Mouse (Mus musculus) MEL (cell line): ENCODE measurements around the gene Kcnj9. TPM values are rescaled to one million over a fixed set of nuclear protein-coding genes. Genes with fewer than 3 reads are reported as not detected.

Experiments
- DNase-seq: peaks from one replicate; pipeline ENCODE4 v3.0.0; 2011; ENCODE audit warnings: low read depth, low spot score
- H3K27ac ChIP-seq: 2 replicates; pipeline ENCODE4 v1.5.1; 2012; ENCODE audit warnings: low read depth, mild to moderate bottlenecking, control low read depth, low read length, moderate library complexity; ENCODE audit not compliant: control insufficient read depth
- H3K27me3 ChIP-seq, 2 experiments: fragments of 150-350 bp in 1 of 2; sonication (generic) in 1 of 2; 2 replicates each; pipeline ENCODE4 v1.6.1; 2012; ENCODE audit warnings: low read length in 2 of 2, mild to moderate bottlenecking in 2 of 2, improper control_type of control experiment in 1 of 2, moderate library complexity in 1 of 2; ENCODE audit not compliant: insufficient read depth in 2 of 2, control insufficient read depth in 1 of 2
- H3K36me3 ChIP-seq, 2 experiments: 2 replicates each; pipeline ENCODE4 v1.6.1; 2012 to 2014; ENCODE audit warnings: low read length in 2 of 2, improper control_type of control experiment in 1 of 2, inconsistent platforms in 1 of 2, mild to moderate bottlenecking in 1 of 2; ENCODE audit not compliant: insufficient read depth in 2 of 2, control insufficient read depth in 1 of 2
- H3K4me1 ChIP-seq, 2 experiments: fragments of 150-350 bp in 1 of 2; sonication (generic) in 1 of 2; 2 replicates each; pipeline ENCODE4 v1.6.1; 2012; ENCODE audit warnings: low read length in 2 of 2, improper control_type of control experiment in 1 of 2, mild to moderate bottlenecking in 1 of 2; ENCODE audit not compliant: insufficient read depth in 2 of 2, control insufficient read depth in 1 of 2
- H3K4me3 ChIP-seq, 2 experiments: fragments of 150-350 bp in 1 of 2; sonication (generic) in 1 of 2; 2 replicates each; pipeline ENCODE4 v1.5.1; 2012; ENCODE audit warnings: low read depth in 2 of 2, low read length in 2 of 2, mild to moderate bottlenecking in 2 of 2, moderate library complexity in 2 of 2, control low read depth in 1 of 2, improper control_type of control experiment in 1 of 2; ENCODE audit not compliant: control insufficient read depth in 1 of 2, insufficient read depth in 1 of 2
- H3K79me2 ChIP-seq: 2 replicates; pipeline ENCODE4 v1.6.1; 2012; ENCODE audit warnings: mild to moderate bottlenecking, low read length, moderate library complexity; ENCODE audit not compliant: control insufficient read depth, poor library complexity, insufficient read depth
- H3K9ac ChIP-seq: 2 replicates; pipeline ENCODE4 v1.6.1; 2012; ENCODE audit warnings: low read depth, mild to moderate bottlenecking, control low read depth, low read length, moderate library complexity; ENCODE audit not compliant: control insufficient read depth, poor library complexity, severe bottlenecking
- H3K9me3 ChIP-seq: fragments of 150-350 bp; sonication (generic); replicated peaks from 2 replicates; pipeline ENCODE4 v1.6.1; 2012; ENCODE audit warnings: mild to moderate bottlenecking, low read length, improper control_type of control experiment, moderate library complexity; ENCODE audit not compliant: insufficient read depth
- CTCF ChIP-seq, 3 experiments: IDR thresholded peaks in 2 of 3; conservative IDR thresholded peaks in 1 of 3; 2 replicates each; pipeline ENCODE4 v1.5.1; 2011 to 2012; ENCODE audit warnings: low read length in 3 of 3, low read depth in 2 of 3, mild to moderate bottlenecking in 2 of 3, improper control_type of control experiment in 1 of 3, inconsistent platforms in 1 of 3, mixed read lengths in 1 of 3, moderate library complexity in 1 of 3; ENCODE audit not compliant: control insufficient read depth in 1 of 3, insufficient read depth in 1 of 3, poor library complexity in 1 of 3, severe bottlenecking in 1 of 3
- E2F4 ChIP-seq: IDR thresholded peaks from 2 replicates; pipeline ENCODE4 v1.6.1; 2011; ENCODE audit warnings: low read depth, low read length, improper control_type of control experiment, borderline replicate concordance
- ELF1 ChIP-seq: IDR thresholded peaks from 2 replicates; pipeline ENCODE4 v1.6.1; 2014; ENCODE audit warnings: low read depth, mild to moderate bottlenecking, inconsistent platforms, low read length, improper control_type of control experiment, moderate library complexity
- EP300 ChIP-seq, 2 experiments: IDR thresholded peaks; 2 replicates each; pipeline ENCODE4 v1.6.1; 2011; ENCODE audit warnings: improper control_type of control experiment in 2 of 2, low read length in 2 of 2, low read depth in 1 of 2, mild to moderate bottlenecking in 1 of 2
- GATA1 ChIP-seq: IDR thresholded peaks from 2 replicates; pipeline ENCODE4 v1.6.1; 2011; ENCODE audit warnings: low read depth, low read length, improper control_type of control experiment
- JUND ChIP-seq: IDR thresholded peaks from 2 replicates; pipeline ENCODE4 v1.6.1; 2011; ENCODE audit warnings: low read depth, mild to moderate bottlenecking, improper control_type of control experiment, low read length
- MAFK ChIP-seq: IDR thresholded peaks from 2 replicates; pipeline ENCODE4 v1.6.1; 2011; ENCODE audit warnings: low read depth, mild to moderate bottlenecking, low read length, improper control_type of control experiment, borderline replicate concordance
- MAX ChIP-seq: IDR thresholded peaks from 2 replicates; pipeline ENCODE4 v1.6.1; 2011; ENCODE audit warnings: low read length, improper control_type of control experiment
- MYB ChIP-seq: IDR thresholded peaks from 2 replicates; pipeline ENCODE4 v1.6.1; 2011; ENCODE audit warnings: mild to moderate bottlenecking, low read depth, low read length, improper control_type of control experiment
- MYC ChIP-seq: IDR thresholded peaks from 2 replicates; pipeline ENCODE4 v1.6.1; 2011; ENCODE audit warnings: low read depth, mild to moderate bottlenecking, low read length, improper control_type of control experiment, moderate library complexity
- NRF1 ChIP-seq: IDR thresholded peaks from 2 replicates; pipeline ENCODE4 v1.6.1; 2014; ENCODE audit warnings: low read depth, mild to moderate bottlenecking, inconsistent platforms, low read length, improper control_type of control experiment, moderate library complexity; ENCODE audit not compliant: poor library complexity, insufficient read depth, severe bottlenecking
- POLR2A ChIP-seq, 2 experiments: IDR thresholded peaks; 2 replicates each; pipeline ENCODE4 v1.6.1; 2011 to 2012; ENCODE audit warnings: low read length in 2 of 2, mild to moderate bottlenecking in 2 of 2, control low read depth in 1 of 2, improper control_type of control experiment in 1 of 2, low read depth in 1 of 2, moderate library complexity in 1 of 2; ENCODE audit not compliant: control insufficient read depth in 1 of 2, insufficient read depth in 1 of 2, poor library complexity in 1 of 2
- POLR2AphosphoS2 ChIP-seq: IDR thresholded peaks from 2 replicates; pipeline ENCODE4 v1.6.1; 2011; ENCODE audit warnings: low read length, improper control_type of control experiment
- RAD21 ChIP-seq: IDR thresholded peaks from 2 replicates; pipeline ENCODE4 v1.6.1; 2011; ENCODE audit warnings: mild to moderate bottlenecking, low read depth, low read length, improper control_type of control experiment
- TAL1 ChIP-seq: IDR thresholded peaks from 2 replicates; pipeline ENCODE4 v1.6.1; 2012; ENCODE audit warnings: mild to moderate bottlenecking, inconsistent platforms, low read length, moderate library complexity, mixed read lengths
- TBP ChIP-seq: IDR thresholded peaks from 2 replicates; pipeline ENCODE4 v1.8.0; 2011; ENCODE audit warnings: low read depth, low read length, improper control_type of control experiment
- TCF12 ChIP-seq: IDR thresholded peaks from 2 replicates; pipeline ENCODE4 v1.6.1; 2014; ENCODE audit warnings: low read depth, mild to moderate bottlenecking, inconsistent platforms, low read length, improper control_type of control experiment, moderate library complexity
- UBTF ChIP-seq: IDR thresholded peaks from 2 replicates; pipeline ENCODE4 v1.6.1; 2012; ENCODE audit warnings: low read depth, mild to moderate bottlenecking, inconsistent platforms, low read length, improper control_type of control experiment, moderate library complexity, borderline replicate concordance; ENCODE audit not compliant: insufficient read depth
- USF1 ChIP-seq: IDR thresholded peaks from 2 replicates; pipeline ENCODE4 v1.6.1; 2014; ENCODE audit warnings: low read depth, mild to moderate bottlenecking, inconsistent platforms, low read length, improper control_type of control experiment, moderate library complexity
- ZC3H11A ChIP-seq: IDR thresholded peaks from 2 replicates; pipeline ENCODE4 v1.6.1; 2012; ENCODE audit warnings: low read depth, mild to moderate bottlenecking, inconsistent platforms, low read length, improper control_type of control experiment
- ZMIZ1 ChIP-seq: IDR thresholded peaks from 2 replicates; pipeline ENCODE4 v1.6.1; 2012; ENCODE audit warnings: low read depth, mild to moderate bottlenecking, inconsistent platforms, low read length, improper control_type of control experiment, moderate library complexity
- polyA plus RNA-seq, 2 experiments: library from polyadenylated mRNA; stranded (reverse) in 1 of 2; unstranded in 1 of 2; fragments of >175 nt in 1 of 2; fragments of >200 nt in 1 of 2; gene quantifications; 2 replicates each; pipeline versions ENCODE4 v1.2.1 to v1.2.4; 2012; ENCODE audit warnings: low replicate concordance in 2 of 2, low read depth in 1 of 2; ENCODE audit not compliant: insufficient read length in 2 of 2, insufficient read depth in 1 of 2, missing spikeins in 1 of 2
- total RNA-seq: library from RNA; depleted of rRNA; stranded (reverse); fragments of 300-350 nt; gene quantifications from 2 replicates; pipeline ENCODE4 v1.2.3, GENCODE M21; 2012

The Kcnj9 gene
- total and polyA plus RNA-seq, 3 experiments: 0.08 TPM; not detected in 2

GRCm38 (mm10) chr1:172301180-172301579, 27.9 kb downstream of the Kcnj9 start:
- peaks cover 0 to 34% of the 10 kb centered on the region in 2 experiments; a peak in 2 of 4 replicates for H3K36me3 ChIP-seq
- H3K27ac ChIP-seq: no peak overlapping the region
- TF ChIP-seq NRF1 (no peak), MYC (no peak), MAX (no peak), POLR2AphosphoS2 (no peak), RAD21 (no peak), TCF12 (no peak), CTCF (IDR thresholded peaks at IDR 0.05 in 2 of 3, conservative IDR thresholded peaks at IDR 0.05 in 1 of 3; ENCODE audit: control insufficient read depth in 1 of 3, insufficient read depth in 1 of 3, low read depth in 2 of 3, low read length in 3 of 3, poor library complexity in 1 of 3, severe bottlenecking in 1 of 3) (no peak), ZMIZ1 (no peak), EP300 (IDR thresholded peaks at IDR 0.05; ENCODE audit: low read depth in 1 of 2, low read length in 2 of 2) (no peak), ELF1 (no peak), UBTF (no peak), TAL1 (no peak), USF1 (no peak), POLR2A (IDR thresholded peaks at IDR 0.05; ENCODE audit: control insufficient read depth in 1 of 2, insufficient read depth in 1 of 2, low read depth in 1 of 2, low read length in 2 of 2, poor library complexity in 1 of 2) (no peak), GATA1 (no peak), ZC3H11A (no peak), MAFK (no peak), E2F4 (no peak), MYB (no peak), TBP (no peak)
- no peaks in the 10 kb centered on the region for H3K79me2 ChIP-seq
- no peaks in the 10 kb centered on the region for H3K9me3 ChIP-seq
- no peak overlapping the region for H3K9ac ChIP-seq
- no peak for DNase-seq
- H3K27me3 ChIP-seq: peaks cover 2 to 6% of the 10 kb centered on the region in 2 experiments; a peak in 2 of 4 replicates
- H3K4me3 ChIP-seq: no peak overlapping the region
- H3K4me1 ChIP-seq: peaks cover 9 to 39% of the 10 kb centered on the region in 2 experiments

- TF ChIP-seq JUND: no peak
- TF ChIP-seq CTCF (IDR thresholded peaks at IDR 0.05 in 2 of 3, conservative IDR thresholded peaks at IDR 0.05 in 1 of 3; ENCODE audit: control insufficient read depth in 1 of 3, insufficient read depth in 1 of 3, low read depth in 2 of 3, low read length in 3 of 3, poor library complexity in 1 of 3, severe bottlenecking in 1 of 3): 0 out of 6 replicates have a peak, but pooled peaks of 1 of the 3 experiments have one; percentile 4
- no peak for TF ChIP-seq E2F4
- Histone ChIP-seq H3K36me3 (peaks cover 0 to 27% of the 10 kb centered on the region in 2 experiments; a peak in 2 of 4 replicates), H3K79me2 (no peaks in the 10 kb centered on the region), H3K27me3 (peaks cover 6% of the 10 kb centered on the region in 2 experiments; a peak in 2 of 4 replicates), H3K4me3 (no peak overlapping the region), H3K9ac (no peak overlapping the region), H3K9me3 (no peaks in the 10 kb centered on the region), H3K27ac (no peak overlapping the region), H3K4me1 (peaks cover 9 to 30% of the 10 kb centered on the region in 2 experiments)
- DNase-seq: no peak
These were observed 28.9 kb downstream of the Kcnj9 start for GRCm38 (mm10) chr1:172300247-172300646.
